Mouse (Mus musculus): Measurements from ENCODE around the gene Atp8b4. TPM values are rescaled to one million over a fixed set of nuclear protein-coding genes. Genes with fewer than 3 reads are reported as not detected.

Gene Atp8b4
- total RNA-seq, 2 experiments from 2014 or later: 0.17 to 0.20 TPM

GRCm38 (mm10) chr2:126450210-126450936, 50.1 kb downstream of the Atp8b4 start:
- peak in 1 of 2 experiments; percentile 18 for DNase-seq
- intact Hi-C loops (cut with DNase I): no loop called here

GRCm38 (mm10) chr2:126445039-126445438, 55.4 kb downstream of the Atp8b4 start:
- DNase-seq: no peak
- intact Hi-C loops (cut with DNase I): no loop called here

DNA sequence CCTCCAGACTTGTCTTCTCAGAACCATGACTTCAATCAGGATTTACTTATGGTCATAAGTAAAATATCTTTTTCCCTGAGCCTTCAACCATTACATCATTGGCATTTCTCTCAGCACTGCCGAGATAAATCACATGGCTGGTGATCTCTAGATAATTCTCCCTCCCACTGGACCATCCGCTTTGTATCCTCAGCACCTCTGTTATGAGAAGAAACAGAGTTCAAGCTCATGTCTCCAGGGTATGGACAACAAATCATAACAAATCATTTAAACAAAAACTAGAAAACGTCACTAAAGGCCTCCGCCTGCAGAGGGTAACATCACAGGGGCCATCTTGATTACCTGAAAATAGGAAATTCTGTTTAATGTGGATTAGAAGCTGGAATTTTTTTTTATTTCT, 58.9 kb downstream of the Atp8b4 start:
- intact Hi-C loops (cut with DNase I): no loop called here

DNA sequence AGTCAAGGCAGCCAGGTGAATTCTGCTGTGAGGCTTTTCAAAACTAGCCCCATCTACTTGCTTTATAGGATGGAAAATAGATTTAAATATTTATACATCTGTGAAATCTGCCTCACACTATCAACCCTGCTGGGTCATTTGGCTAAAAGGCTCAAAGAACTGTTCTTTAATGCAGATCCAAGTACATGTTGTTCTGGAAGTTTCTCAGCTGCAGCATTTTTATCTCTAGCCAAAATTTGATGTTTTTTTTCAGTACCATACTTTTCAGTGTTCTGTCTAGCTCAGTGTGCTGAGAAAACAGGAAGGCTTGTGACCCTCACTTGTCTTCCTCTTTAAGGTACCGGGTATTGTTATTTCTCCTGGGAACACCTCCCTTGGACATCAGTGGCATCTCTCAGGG, 65.8 kb downstream of the Atp8b4 start:
- no peak for DNase-seq
- intact Hi-C loops (cut with DNase I): loop anchor here (5.0 kb wide), 1 partner anchor 88 kb away; no protein-coding TSS in a partner anchor

More for the DNA sequence above, 58.9 kb downstream of the Atp8b4 start:
- no peak for DNase-seq

DNA sequence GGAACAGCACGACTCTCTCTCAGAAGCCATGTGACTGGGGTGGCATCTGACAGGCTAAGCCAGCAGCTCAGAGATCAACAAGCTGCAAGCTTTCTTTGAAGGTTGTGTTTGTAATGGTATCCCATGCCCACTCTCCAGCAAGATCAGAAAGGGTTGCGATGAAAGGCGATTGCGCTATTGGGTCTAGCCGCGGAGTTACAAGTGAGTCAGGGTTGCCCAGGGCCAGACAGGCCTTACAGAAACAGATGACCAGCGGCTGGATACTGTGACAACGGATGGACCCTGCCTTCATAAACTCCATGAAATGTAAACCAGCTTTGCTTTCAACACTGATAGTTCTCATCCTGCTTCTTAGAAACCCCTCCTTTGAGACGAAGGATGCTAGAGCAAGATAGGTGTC, 66.2 kb downstream of the Atp8b4 start:
- intact Hi-C loops (cut with DNase I): loop anchor here (5.0 kb wide), 1 partner anchor 88 kb away; no protein-coding TSS in a partner anchor
- DNase-seq: no peak

GRCm38 (mm10) chr2:126432481-126433066, 67.9 kb downstream of the Atp8b4 start:
- intact Hi-C loops (cut with DNase I): loop anchor here (5.0 kb wide), 1 partner anchor 90 kb away; no protein-coding TSS in a partner anchor

GRCm38 (mm10) chr2:126429282-126429681, 71.2 kb downstream of the Atp8b4 start:
- intact Hi-C loops (cut with DNase I): no loop called here
- DNase-seq: peak in 1 of 2 experiments; percentile 44

More at GRCm38 (mm10) chr2:126432481-126433066, 67.9 kb downstream of the Atp8b4 start:
- DNase-seq: no peak

GRCm38 (mm10) chr2:126425223-126425622, 75.3 kb downstream of the Atp8b4 start:
- intact Hi-C loops (cut with DNase I): no loop called here
- DNase-seq: no peak

GRCm38 (mm10) chr2:126424714-126425113, 75.8 kb downstream of the Atp8b4 start:
- intact Hi-C loops (cut with DNase I): no loop called here
- no peak for DNase-seq

DNA sequence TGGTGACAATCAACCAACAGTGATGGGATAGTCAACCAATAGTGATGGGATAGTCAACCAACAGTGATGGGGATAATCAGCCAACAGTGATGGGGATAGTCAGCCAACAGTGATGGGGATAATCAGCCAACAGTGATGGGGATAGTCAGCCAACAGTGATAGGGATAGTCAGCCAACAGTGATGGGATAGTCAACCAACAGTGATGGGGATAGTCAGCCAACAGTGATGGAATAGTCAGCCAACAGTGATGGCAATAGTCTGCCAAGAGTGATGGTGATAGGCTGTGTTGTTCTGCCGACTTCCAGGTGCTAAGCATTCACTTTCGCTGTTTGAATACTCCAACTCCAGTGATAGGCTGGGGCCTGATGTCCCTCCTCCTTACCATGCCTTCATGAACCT, 79.6 kb downstream of the Atp8b4 start:
- intact Hi-C loops (cut with DNase I): no loop called here
- DNase-seq: no peak

GRCm38 (mm10) chr2:126418916-126419315, 81.6 kb downstream of the Atp8b4 start:
- intact Hi-C loops (cut with DNase I): no loop called here
- no peak for DNase-seq

GRCm38 (mm10) chr2:126416772-126417171, 83.7 kb downstream of the Atp8b4 start:
- intact Hi-C loops (cut with DNase I): no loop called here
- no peak for DNase-seq

DNA sequence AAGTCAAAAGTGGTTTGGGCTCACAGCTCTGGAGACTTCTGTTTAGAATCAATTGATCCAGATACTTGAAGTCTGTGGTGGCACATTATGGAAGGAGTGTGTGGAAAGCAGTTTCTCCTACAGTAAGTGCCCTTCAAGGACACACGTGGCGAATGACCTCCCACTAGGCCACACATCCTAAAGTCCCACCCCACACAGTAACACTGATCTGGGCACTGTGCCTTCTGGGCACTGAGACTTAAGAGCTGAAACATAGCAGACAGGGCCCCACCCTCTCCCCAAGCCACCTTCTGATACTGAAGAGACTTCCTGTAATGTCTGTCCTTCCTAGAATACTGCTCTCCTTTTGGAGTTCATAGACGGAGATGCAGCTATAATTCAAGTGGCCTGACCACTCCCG, 84.5 kb downstream of the Atp8b4 start:
- intact Hi-C loops (cut with DNase I): no loop called here
- DNase-seq: no peak

DNA sequence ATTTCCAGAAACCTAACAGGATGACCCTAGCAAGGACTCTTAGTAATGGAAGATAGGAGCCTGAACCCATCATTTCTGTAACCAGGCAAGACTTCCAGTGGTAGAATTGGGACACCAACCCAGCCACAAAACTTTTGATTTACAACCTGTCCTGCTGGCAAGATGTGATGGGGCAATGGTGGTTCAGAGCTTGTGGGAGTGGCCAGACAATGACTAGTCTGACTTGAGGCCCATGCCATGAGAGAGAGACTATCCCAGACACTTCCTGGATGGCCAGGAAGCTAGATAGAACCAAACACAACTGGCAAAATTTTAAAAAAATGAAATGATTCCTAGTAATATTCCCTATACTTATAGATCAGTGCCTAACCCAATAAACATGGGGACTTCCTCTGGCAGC, 87.7 kb downstream of the Atp8b4 start:
- DNase-seq: no peak
- intact Hi-C loops (cut with DNase I): no loop called here

GRCm38 (mm10) chr2:126399454-126399853, 101.0 kb downstream of the Atp8b4 start:
- intact Hi-C loops (cut with DNase I): no loop called here
- DNase-seq: no peak

GRCm38 (mm10) chr2:126399017-126399416, 101.5 kb downstream of the Atp8b4 start:
- intact Hi-C loops (cut with DNase I): no loop called here
- no peak for DNase-seq

DNA sequence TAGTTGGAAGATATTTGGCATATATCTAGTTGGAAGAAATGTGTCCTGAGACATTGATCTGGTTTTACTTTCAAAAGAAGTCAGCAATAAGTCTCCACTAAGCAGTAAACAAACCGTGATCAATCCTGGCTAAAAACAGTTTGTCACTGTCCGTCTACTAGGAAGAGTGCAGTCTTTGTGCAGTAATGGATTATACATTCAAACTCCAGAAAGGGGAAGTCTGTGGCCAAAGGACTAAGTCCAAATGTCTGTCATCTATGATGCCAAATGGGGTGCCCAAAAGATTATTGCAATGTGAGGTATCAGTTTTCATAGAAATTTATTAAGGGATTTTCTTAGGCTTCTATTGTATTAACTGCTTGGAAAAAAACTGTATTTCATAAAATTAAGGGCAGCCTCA, 102.3 kb downstream of the Atp8b4 start:
- DNase-seq: no peak
- intact Hi-C loops (cut with DNase I): no loop called here

DNA sequence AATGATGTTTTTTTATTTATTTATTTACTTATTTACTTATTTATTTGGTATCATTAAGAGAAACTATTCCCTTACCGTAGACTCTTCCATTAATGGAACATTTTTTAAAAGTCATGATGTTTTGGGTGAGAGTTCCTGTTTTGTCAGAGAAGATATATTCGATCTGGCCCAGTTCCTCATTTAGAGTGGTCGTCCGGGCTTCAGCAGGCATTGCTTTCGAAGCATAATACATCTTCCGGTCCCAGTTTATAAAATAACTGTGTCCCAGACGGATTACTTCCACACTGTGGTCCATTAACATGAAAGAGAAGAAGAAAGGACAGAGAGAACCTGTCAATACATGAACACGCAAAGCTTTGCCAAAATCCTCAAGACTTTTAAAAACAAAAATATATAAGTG, 103.0 kb downstream of the Atp8b4 start:
- intact Hi-C loops (cut with DNase I): no loop called here
- no peak for DNase-seq

GRCm38 (mm10) chr2:126394924-126395323, 105.5 kb downstream of the Atp8b4 start:
- intact Hi-C loops (cut with DNase I): no loop called here
- DNase-seq: no peak

DNA sequence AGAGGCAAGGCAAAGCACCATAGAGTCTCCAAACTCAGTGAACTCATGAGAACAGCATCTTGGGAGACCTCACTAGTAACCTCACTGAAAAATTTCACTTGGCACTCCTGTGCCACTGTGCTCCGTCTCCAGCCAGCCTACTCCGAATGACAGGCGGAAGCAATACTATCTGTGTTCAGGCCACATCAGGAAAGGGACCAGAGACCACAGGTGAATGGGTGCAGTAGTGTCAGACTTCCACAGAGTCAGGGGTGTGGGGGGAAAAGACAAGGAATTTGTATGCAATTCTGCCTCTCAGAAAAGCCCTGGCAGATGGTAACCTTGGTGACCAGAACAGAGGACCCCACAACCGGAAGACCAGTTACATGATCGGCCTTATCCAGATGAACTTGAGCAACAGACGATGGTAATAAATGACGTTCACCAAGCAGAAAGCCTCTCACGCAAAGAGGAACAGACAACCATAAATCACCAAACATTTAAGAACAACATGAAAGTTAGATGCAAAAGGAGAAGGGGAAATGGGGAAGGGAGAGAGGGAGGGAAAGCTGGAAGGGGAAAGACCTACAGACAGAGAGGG, 112.9 kb downstream of the Atp8b4 start:
- intact Hi-C loops (cut with DNase I): no loop called here

DNA sequence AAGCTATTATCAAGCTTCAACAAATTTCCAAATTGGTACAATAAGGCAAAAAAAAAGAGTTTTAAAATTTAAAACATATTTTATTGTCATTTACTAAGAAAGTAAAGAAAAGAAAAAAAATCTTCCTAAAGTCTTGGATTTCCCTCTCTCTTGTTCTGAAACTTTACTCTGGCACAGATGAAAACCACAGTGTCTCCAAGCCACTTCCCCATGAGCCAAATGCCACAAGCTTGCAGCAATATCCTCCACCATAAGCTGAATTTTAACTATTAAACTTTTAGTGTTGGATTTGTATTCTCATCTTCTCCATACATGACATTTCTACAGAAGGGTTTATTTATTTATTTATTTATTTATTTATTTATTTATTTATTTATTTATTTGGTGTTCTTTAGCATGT, 114.4 kb downstream of the Atp8b4 start:
- no peak for DNase-seq
- intact Hi-C loops (cut with DNase I): no loop called here

More for the DNA sequence above, 112.9 kb downstream of the Atp8b4 start:
- DNase-seq: no peak

- intact Hi-C loops (cut with DNase I): no loop called here
These were observed 120.2 kb downstream of the Atp8b4 start for GRCm38 (mm10) chr2:126380300-126380699.

More at GRCm38 (mm10) chr2:126380300-126380699, 120.2 kb downstream of the Atp8b4 start:
- DNase-seq: no peak

Data from gastrocnemius, postnatal 36 days (tissue).